In genomic region chr7:128392972-128393314, GRCm38 (mm10) we compare ENCODE assay signal across 12 mouse cellular contexts. TPM values are rescaled to one million over a fixed set of nuclear protein-coding genes. Genes with fewer than 3 reads are reported as not detected.
DNase-seq lines count a peak whose midpoint lies in the region; ATAC-seq and TF ChIP-seq lines count a peak whose summit lies in the region.
"Had no signal": no experiment of that assay in that cellular context is flagged by ENCODE, and none has a peak within 500 bp of the region (broad histone marks: within the 10 kb centered on the region; RNA-seq: fewer than 3 reads in every experiment).

No protein-coding gene starts in this region.

- no peak for ATAC-seq in heart, embryonic 13.5 days (ENCODE audit: extremely low read depth, insufficient number of reproducible peaks, low FRiP score, low TSS enrichment)
- no peak for ATAC-seq in limb, embryonic 15.5 days (ENCODE audit: insufficient number of reproducible peaks, low FRiP score, low TSS enrichment, low read depth)
- 0 out of 2 replicates have a peak, but pooled peaks have one; percentile 8 for ATAC-seq in stomach, postnatal 0 days (ENCODE audit: low FRiP score, low TSS enrichment)

- no peak for TF ChIP-seq EP300 in stomach, postnatal 0 days (optimal IDR thresholded peaks at IDR 0.05)

- WGBS in heart, embryonic 13.5 days, result 47% methylated on average over 5 of the region's 5 CpGs
- 15% methylated on average over 5 of the region's 5 CpGs for WGBS in spleen, adult 2 months
- WGBS in limb, embryonic 15.5 days, result 27% methylated on average over 5 of the region's 5 CpGs
- 51% methylated on average over 5 of the region's 5 CpGs for WGBS in stomach, postnatal 0 days

- no peak overlapping the region; the same call in 1 of the 2 replicates for H3K9ac ChIP-seq in heart, embryonic 13.5 days
- no peak overlapping the region for H3K9ac ChIP-seq in limb, embryonic 15.5 days
- H3K9ac ChIP-seq in stomach, postnatal 0 days (ENCODE audit: low read length), result 0 out of 2 replicates have a peak overlapping the region, but pooled peaks have one; percentile 8
- H3K9ac ChIP-seq: neural tube, embryonic 15.5 days had no signal

- peaks cover 56% of the 10 kb centered on the region for H3K4me1 ChIP-seq in heart, embryonic 13.5 days
- peaks cover 29% of the 10 kb centered on the region; the same call in 1 of the 2 replicates for H3K4me1 ChIP-seq in spleen, adult 2 months (ENCODE audit: control insufficient read depth, insufficient read depth, insufficient read length)
- H3K4me1 ChIP-seq in limb, embryonic 15.5 days, result peaks cover 30% of the 10 kb centered on the region
- no peaks in the 10 kb centered on the region; the same call in 1 of the 2 replicates for H3K4me1 ChIP-seq in stomach, postnatal 0 days (replicated peaks; ENCODE audit: control insufficient read depth, insufficient read depth)

- intact Hi-C loops in heart, postnatal 10 days (cut with DNase I), result no loop called here

- no peaks in the 10 kb centered on the region for H3K36me3 ChIP-seq in heart, embryonic 13.5 days
- H3K36me3 ChIP-seq in spleen, adult 2 months (ENCODE audit: control insufficient read depth, insufficient read depth, low read length), result no peaks in the 10 kb centered on the region
- no peaks in the 10 kb centered on the region for H3K36me3 ChIP-seq in limb, embryonic 15.5 days
- H3K36me3 ChIP-seq in stomach, postnatal 0 days (ENCODE audit: control insufficient read depth, insufficient read depth, low read length), result no peaks in the 10 kb centered on the region
- H3K36me3 ChIP-seq: neural tube, embryonic 15.5 days had no signal

- no peak for DNase-seq in heart, postnatal 10 days
- DNase-seq in spleen, adult 2 months (ENCODE audit: low read depth in 1 of 2, low spot score in 2 of 2), result no peak
- DNase-seq in spleen, adult 12 weeks (ENCODE audit: low spot score), result no peak
- no peak for DNase-seq in stomach, postnatal 0 days (ENCODE audit: low spot score)
- no peak for DNase-seq in cerebellum, adult 8-10 months
- DNase-seq in right cerebral cortex, postnatal 25 days, result no peak
- DNase-seq: midbrain, embryonic 14.5 days; right cerebral cortex, postnatal 4 days had no signal

- no peak for TF ChIP-seq POLR2A in spleen, adult 2 months (IDR thresholded peaks at IDR 0.05; ENCODE audit: low read depth, low read length)

- peak overlapping the region; percentile 61; the same call in 1 of the 2 replicates for H3K27ac ChIP-seq in heart, embryonic 13.5 days (replicated peaks)
- H3K27ac ChIP-seq in spleen, adult 2 months (ENCODE audit: insufficient read depth, low read length), result peak overlapping the region; percentile 85
- H3K27ac ChIP-seq in limb, embryonic 15.5 days, result peak overlapping the region; percentile 50; the same call in 1 of the 2 replicates
- no peak overlapping the region for H3K27ac ChIP-seq in stomach, postnatal 0 days (replicated peaks)
- H3K27ac ChIP-seq: kidney, postnatal 0 days; neural tube, embryonic 15.5 days had no signal

- TF ChIP-seq CTCF in spleen, adult 2 months (IDR thresholded peaks at IDR 0.05; ENCODE audit: extremely low read depth, insufficient read depth, insufficient read length, insufficient replicate concordance), result no peak
- TF ChIP-seq CTCF in stomach, postnatal 0 days (IDR thresholded peaks at IDR 0.05; ENCODE audit: low read depth), result no peak

- no peaks in the 10 kb centered on the region for H3K27me3 ChIP-seq in heart, embryonic 13.5 days (replicated peaks)
- no peaks in the 10 kb centered on the region for H3K27me3 ChIP-seq in spleen, adult 2 months (ENCODE audit: control insufficient read depth, insufficient read depth, low read length)
- no peaks in the 10 kb centered on the region for H3K27me3 ChIP-seq in limb, embryonic 15.5 days
- no peaks in the 10 kb centered on the region for H3K27me3 ChIP-seq in stomach, postnatal 0 days (ENCODE audit: control insufficient read depth, insufficient read depth, low read length)
- H3K27me3 ChIP-seq: neural tube, embryonic 15.5 days had no signal

- no peaks in the 10 kb centered on the region for H3K9me3 ChIP-seq in heart, embryonic 13.5 days
- H3K9me3 ChIP-seq in limb, embryonic 15.5 days, result no peaks in the 10 kb centered on the region
- H3K9me3 ChIP-seq in stomach, postnatal 0 days (ENCODE audit: control insufficient read depth, low read length), result no peaks in the 10 kb centered on the region
- H3K9me3 ChIP-seq: neural tube, embryonic 15.5 days had no signal

- no peak overlapping the region for H3K4me3 ChIP-seq in heart, embryonic 13.5 days
- no peak overlapping the region for H3K4me3 ChIP-seq in spleen, adult 2 months (ENCODE audit: extremely low read depth, insufficient read depth, insufficient read length)
- H3K4me3 ChIP-seq in limb, embryonic 15.5 days, result no peak overlapping the region
- H3K4me3 ChIP-seq in stomach, postnatal 0 days (ENCODE audit: low read depth, low read length), result no peak overlapping the region
- H3K4me3 ChIP-seq: neural tube, embryonic 15.5 days had no signal

- no peak overlapping the region for H3K4me2 ChIP-seq in heart, embryonic 13.5 days
- no peak overlapping the region for H3K4me2 ChIP-seq in limb, embryonic 15.5 days
- no peak overlapping the region for H3K4me2 ChIP-seq in stomach, postnatal 0 days (replicated peaks; ENCODE audit: low read depth)
- H3K4me2 ChIP-seq: neural tube, embryonic 15.5 days had no signal

RNA-seq across cellular contexts. Expression of gene Rgs10, which starts 25.6 kb away (rescaled TPM):
- polyA plus RNA-seq in heart, embryonic 13.5 days (2015; fragmentation: Nextera tagmentation; extraction: Ambion mirVana), result 12.3 and 13.0 TPM in 2 replicates
- 10 to 100 TPM; 10.7 to 10.9 TPM for total RNA-seq in heart, postnatal 10 days (2021)
- 20.8 and 21.6 TPM in 2 replicates for polyA plus RNA-seq in spleen, adult 2 months (2012; rRNA removed)
- 13.8 and 14.2 TPM in 2 replicates for polyA plus RNA-seq in limb, embryonic 15.5 days (2015; fragmentation: Nextera tagmentation; extraction: Ambion mirVana)
- 24.5 and 28.9 TPM in 2 replicates for polyA plus RNA-seq in stomach, postnatal 0 days (2015; fragmentation: Nextera tagmentation; extraction: Ambion mirVana)
